Mouse (Mus musculus): ENCODE results near the gene Rrp8. TPM values are rescaled to one million over a fixed set of nuclear protein-coding genes. Genes with fewer than 3 reads are reported as not detected.

The Rrp8 gene
- polyA plus RNA-seq, 1 experiment from 2014 or later: 44.1 TPM

GRCm38 (mm10) chr7:105726144-105726979 is 10.8 kb downstream of the Rrp8 start:
- Histone ChIP-seq H3K4me1 (no peaks in the 10 kb centered on the region), H3K27ac (no peak overlapping the region), H3K36me3 (peaks cover 29% of the 10 kb centered on the region), H3K27me3 (ENCODE audit: low read depth, poor library complexity, severe bottlenecking) (no peaks in the 10 kb centered on the region), H3K4me3 (no peak overlapping the region), H3K9me3 (replicated peaks) (no peaks in the 10 kb centered on the region)
- DNase-seq (ENCODE audit: low spot score): no peak
- WGBS: 88% methylated on average over 4 of the region's 4 CpGs

GRCm38 (mm10) chr7:105721916-105722315 is 15.3 kb downstream of the Rrp8 start:
- Histone ChIP-seq H3K27ac (no peak overlapping the region), H3K4me3 (no peak overlapping the region), H3K27me3 (ENCODE audit: low read depth, poor library complexity, severe bottlenecking) (no peaks in the 10 kb centered on the region), H3K4me1 (no peaks in the 10 kb centered on the region), H3K9me3 (replicated peaks) (no peaks in the 10 kb centered on the region), H3K36me3 (no peaks in the 10 kb centered on the region; the same call in 1 of the 2 replicates)
- 87% methylated on average over 2 of the region's 2 CpGs for WGBS
- DNase-seq (ENCODE audit: low spot score): no peak

- Histone ChIP-seq H3K36me3 (no peaks in the 10 kb centered on the region), H3K9me3 (replicated peaks) (no peaks in the 10 kb centered on the region), H3K27ac (no peak overlapping the region), H3K27me3 (ENCODE audit: low read depth, poor library complexity, severe bottlenecking) (no peaks in the 10 kb centered on the region), H3K4me1 (no peaks in the 10 kb centered on the region), H3K4me3 (no peak overlapping the region)
- DNase-seq (ENCODE audit: low spot score): no peak
- WGBS: 64% methylated on average over 3 of the region's 3 CpGs
Measured at GRCm38 (mm10) chr7:105715366-105715765, 21.8 kb downstream of the Rrp8 start.

- no peaks in the 10 kb centered on the region for H3K9me3 ChIP-seq (replicated peaks)
- 91% methylated on average over 5 of the region's 5 CpGs for WGBS
- DNase-seq (ENCODE audit: low spot score): no peak
- no peak overlapping the region for H3K4me3 ChIP-seq
- H3K27me3 ChIP-seq (ENCODE audit: low read depth, poor library complexity, severe bottlenecking): no peaks in the 10 kb centered on the region
- no peaks in the 10 kb centered on the region for H3K4me1 ChIP-seq
- no peak overlapping the region for H3K27ac ChIP-seq
- H3K36me3 ChIP-seq: no peaks in the 10 kb centered on the region
Measured at GRCm38 (mm10) chr7:105708733-105709132, 28.5 kb downstream of the Rrp8 start.

GRCm38 (mm10) chr7:105703816-105704215 is 33.4 kb downstream of the Rrp8 start:
- H3K4me3 ChIP-seq: no peak overlapping the region
- no peaks in the 10 kb centered on the region for H3K4me1 ChIP-seq
- DNase-seq (ENCODE audit: low spot score): no peak
- WGBS: 92% methylated on average over 4 of the region's 4 CpGs
- H3K27ac ChIP-seq: no peak overlapping the region
- H3K27me3 ChIP-seq (ENCODE audit: low read depth, poor library complexity, severe bottlenecking): no peaks in the 10 kb centered on the region
- H3K36me3 ChIP-seq: no peaks in the 10 kb centered on the region
- no peaks in the 10 kb centered on the region for H3K9me3 ChIP-seq (replicated peaks)

- 88% methylated on average over 16 of the region's 16 CpGs for WGBS
Measured at GRCm38 (mm10) chr7:105703184-105703583, 34.0 kb downstream of the Rrp8 start.

GRCm38 (mm10) chr7:105690875-105691274 is 46.3 kb downstream of the Rrp8 start:
- Histone ChIP-seq H3K36me3 (no peaks in the 10 kb centered on the region), H3K27ac (no peak overlapping the region), H3K4me1 (0 out of 2 replicates have a peak, but pooled peaks cover under 1% of the 10 kb centered on the region), H3K9me3 (replicated peaks) (no peaks in the 10 kb centered on the region), H3K4me3 (no peak overlapping the region), H3K27me3 (ENCODE audit: low read depth, poor library complexity, severe bottlenecking) (peaks cover 4% of the 10 kb centered on the region; the same call in 1 of the 2 replicates)
- 84% methylated on average over 1 of the region's 1 CpGs for WGBS
- DNase-seq (ENCODE audit: low spot score): no peak

More at GRCm38 (mm10) chr7:105703184-105703583, 34.0 kb downstream of the Rrp8 start:
- H3K36me3 ChIP-seq: no peaks in the 10 kb centered on the region
- H3K9me3 ChIP-seq (replicated peaks): no peaks in the 10 kb centered on the region
- H3K27ac ChIP-seq: no peak overlapping the region
- no peaks in the 10 kb centered on the region for H3K27me3 ChIP-seq (ENCODE audit: low read depth, poor library complexity, severe bottlenecking)
- no peak overlapping the region for H3K4me3 ChIP-seq
- DNase-seq (ENCODE audit: low spot score): no peak
- H3K4me1 ChIP-seq: no peaks in the 10 kb centered on the region

- WGBS: 14% methylated on average over 13 of the region's 13 CpGs
- Histone ChIP-seq H3K4me3 (peak overlapping the region; percentile 25), H3K4me1 (peaks cover 4% of the 10 kb centered on the region; the same call in 1 of the 2 replicates), H3K27me3 (ENCODE audit: low read depth, poor library complexity, severe bottlenecking) (peaks cover 4% of the 10 kb centered on the region; the same call in 1 of the 2 replicates), H3K36me3 (no peaks in the 10 kb centered on the region), H3K9me3 (replicated peaks) (no peaks in the 10 kb centered on the region), H3K27ac (no peak overlapping the region)
- no peak for DNase-seq (ENCODE audit: low spot score)
Measured at GRCm38 (mm10) chr7:105685541-105686197, 51.5 kb downstream of the Rrp8 start.

Other genes with a start within 250 kb of the Rrp8 start
- 26.1 and 31.9 TPM in 2 replicates for gene Smpd1, start 183.0 kb downstream of the Rrp8 start, polyA plus RNA-seq (2016; fragmentation: Nextera tagmentation; extraction: Ambion mirVana)
- gene Apbb1, start 155.7 kb downstream of the Rrp8 start, polyA plus RNA-seq (2016; fragmentation: Nextera tagmentation; extraction: Ambion mirVana): 76.9 and 81.9 TPM in 2 replicates
- 0.48 TPM in 1 of 2 replicates, not detected in the other for gene Hpx, start 137.2 kb downstream of the Rrp8 start, polyA plus RNA-seq (2016; fragmentation: Nextera tagmentation; extraction: Ambion mirVana)
- gene Trim3, start 103.8 kb downstream of the Rrp8 start, polyA plus RNA-seq (2016; fragmentation: Nextera tagmentation; extraction: Ambion mirVana): 24.5 and 31.2 TPM in 2 replicates
- gene Timm10b, start 97.3 kb downstream of the Rrp8 start, polyA plus RNA-seq (2016; fragmentation: Nextera tagmentation; extraction: Ambion mirVana): 173 and 196 TPM in 2 replicates
- 60.0 and 67.4 TPM in 2 replicates for gene Arfip2, start 97.0 kb downstream of the Rrp8 start, polyA plus RNA-seq (2016; fragmentation: Nextera tagmentation; extraction: Ambion mirVana)
- gene Gm45799, start 96.8 kb downstream of the Rrp8 start, polyA plus RNA-seq (2016; fragmentation: Nextera tagmentation; extraction: Ambion mirVana): 14.0 and 17.1 TPM in 2 replicates
- 0.31 and 1.1 TPM in 2 replicates for gene Dnhd1, start 86.6 kb downstream of the Rrp8 start, polyA plus RNA-seq (2016; fragmentation: Nextera tagmentation; extraction: Ambion mirVana)
- gene Ilk, start 793 bp downstream of the Rrp8 start, polyA plus RNA-seq (2016; fragmentation: Nextera tagmentation; extraction: Ambion mirVana): 195 and 200 TPM in 2 replicates
- 165 and 180 TPM in 2 replicates for gene Taf10, start 7.0 kb upstream of the Rrp8 start, polyA plus RNA-seq (2016; fragmentation: Nextera tagmentation; extraction: Ambion mirVana)
- gene Tpp1, start 14.8 kb upstream of the Rrp8 start, polyA plus RNA-seq (2016; fragmentation: Nextera tagmentation; extraction: Ambion mirVana): 39.8 and 40.5 TPM in 2 replicates
- 17.3 and 21.2 TPM in 2 replicates for gene Dchs1, start 50.3 kb upstream of the Rrp8 start, polyA plus RNA-seq (2016; fragmentation: Nextera tagmentation; extraction: Ambion mirVana)
- 332 and 378 TPM in 2 replicates for gene Mrpl17, start 73.7 kb upstream of the Rrp8 start, polyA plus RNA-seq (2016; fragmentation: Nextera tagmentation; extraction: Ambion mirVana)
- gene Gm4070, start 216.6 kb upstream of the Rrp8 start, polyA plus RNA-seq (2016; fragmentation: Nextera tagmentation; extraction: Ambion mirVana): 0.04 TPM in 1 of 2 replicates, not detected in the other